Mouse (Mus musculus) G1E (cell line): ENCODE results near the gene Ehbp1. TPM values are rescaled to one million over a fixed set of nuclear protein-coding genes. Genes with fewer than 3 reads are reported as not detected.

Experiments used
- ATAC-seq: 2 replicates; pipeline ENCODE4 v1.8.0; 2016; ENCODE audit warnings: mild to moderate bottlenecking; ENCODE audit not compliant: insufficient number of reproducible peaks, poor library complexity, low FRiP score, severe bottlenecking; ENCODE audit errors: extremely low read depth
- DNase-seq: peaks from one replicate; pipeline ENCODE4 v3.0.0; 2012; ENCODE audit warnings: low spot score
- H3K27me3 ChIP-seq: 2 replicates; pipeline ENCODE4 v1.6.1; 2012; ENCODE audit warnings: mild to moderate bottlenecking, low read length, inconsistent platforms; ENCODE audit not compliant: insufficient read depth
- H3K36me3 ChIP-seq: replicated peaks from 2 replicates; pipeline ENCODE3; 2012; ENCODE audit warnings: mild to moderate bottlenecking, inconsistent platforms
- H3K4me1 ChIP-seq: 2 replicates; pipeline ENCODE4 v1.6.1; 2012; ENCODE audit warnings: low read depth, low read length, inconsistent platforms, mixed read lengths; ENCODE audit not compliant: insufficient read depth
- H3K4me3 ChIP-seq: 2 replicates; pipeline ENCODE4 v1.5.1; 2012; ENCODE audit warnings: low read depth, mild to moderate bottlenecking, inconsistent platforms, low read length, moderate library complexity, mixed read lengths
- H3K9me3 ChIP-seq: replicated peaks from 2 replicates; pipeline ENCODE4 v1.6.1; 2012; ENCODE audit warnings: inconsistent platforms
- CTCF ChIP-seq: IDR thresholded peaks from 2 replicates; pipeline ENCODE4 v1.5.1; 2012; ENCODE audit warnings: low read depth, low read length, inconsistent platforms, mixed read lengths
- GATA1 ChIP-seq: IDR thresholded peaks from 2 replicates; pipeline ENCODE4 v1.6.1; 2012; ENCODE audit warnings: borderline replicate concordance, low read length, inconsistent platforms, mixed read lengths
- GATA2 ChIP-seq: IDR thresholded peaks from 2 replicates; pipeline ENCODE4 v1.6.1; 2012; ENCODE audit warnings: low read depth, low read length, inconsistent platforms, borderline replicate concordance
- POLR2AphosphoS5 ChIP-seq: IDR thresholded peaks from 2 replicates; pipeline ENCODE4 v1.6.1; 2012; ENCODE audit warnings: low read depth, low read length, inconsistent platforms; ENCODE audit not compliant: insufficient replicate concordance
- TAL1 ChIP-seq: conservative IDR thresholded peaks from 2 replicates; pipeline ENCODE4 v1.6.1; 2012; ENCODE audit warnings: low read depth, low read length, inconsistent platforms, mixed read lengths
- polyA plus RNA-seq: library from polyadenylated mRNA; stranded (reverse); fragments of >175 nt; gene quantifications from 2 replicates; pipeline ENCODE4 v1.2.3, GENCODE M21; 2012
- total RNA-seq, 2 experiments: library from RNA; stranded (forward) in 1 of 2; stranded (reverse) in 1 of 2; fragments of 200-1000 nt in 1 of 2; fragments of >200 nt in 1 of 2; fragmentation: Nextera tagmentation in 1 of 2; gene quantifications; 2 replicates each; pipeline ENCODE4 v1.2.3; 2014 to 2017

The Ehbp1 gene
- total and polyA plus RNA-seq, 3 experiments, result 0.30 to 13.5 (median 3.8) TPM

- H3K4me3 ChIP-seq, result no peak overlapping the region
- 0 out of 2 replicates have a peak, but pooled peaks cover 8% of the 10 kb centered on the region for H3K4me1 ChIP-seq
- no peaks in the 10 kb centered on the region for H3K27me3 ChIP-seq
- ATAC-seq (no peak), DNase-seq (no peak)
- no peaks in the 10 kb centered on the region for H3K36me3 ChIP-seq
- H3K9me3 ChIP-seq, result no peaks in the 10 kb centered on the region
- TF ChIP-seq GATA1, result no peak
- TF ChIP-seq POLR2AphosphoS5, result no peak
- TF ChIP-seq TAL1, result no peak
- no peak for TF ChIP-seq CTCF
- no peak for TF ChIP-seq GATA2
Measured at GRCm38 (mm10) chr11:22170962-22171638, 171.0 kb downstream of the Ehbp1 start.

GRCm38 (mm10) chr11:22157882-22158281, 184.2 kb downstream of the Ehbp1 start:
- Histone ChIP-seq H3K27me3 (no peaks in the 10 kb centered on the region), H3K36me3 (no peaks in the 10 kb centered on the region), H3K9me3 (no peaks in the 10 kb centered on the region), H3K4me3 (no peak overlapping the region), H3K4me1 (no peaks in the 10 kb centered on the region)
- DNase-seq (no peak), ATAC-seq (no peak)
- TF ChIP-seq POLR2AphosphoS5 (no peak), GATA1 (no peak), TAL1 (no peak), GATA2 (no peak), CTCF (no peak)

DNA sequence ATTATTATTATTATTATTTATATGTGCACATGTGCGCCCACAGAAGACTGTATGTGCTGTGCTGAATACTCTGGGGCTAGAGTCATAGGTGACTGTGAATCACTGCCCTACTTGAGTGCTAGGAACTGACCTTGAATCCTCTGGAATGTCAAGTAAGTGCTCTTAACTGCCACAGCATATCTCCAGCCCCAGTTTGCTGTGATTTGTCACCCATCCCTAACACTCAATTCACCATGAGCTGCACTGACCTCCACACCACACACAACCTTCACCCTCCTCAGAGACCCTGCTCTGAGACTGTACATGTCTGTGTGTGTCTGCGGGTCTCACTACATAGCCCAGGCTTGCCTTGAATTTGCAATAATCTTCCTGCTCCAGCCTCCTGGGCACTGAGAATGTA, 185.9 kb downstream of the Ehbp1 start:
- no peak for ATAC-seq
- no peaks in the 10 kb centered on the region for H3K27me3 ChIP-seq
- no peak for DNase-seq
- H3K9me3 ChIP-seq, result no peaks in the 10 kb centered on the region
- no peaks in the 10 kb centered on the region for H3K36me3 ChIP-seq
- H3K4me3 ChIP-seq, result no peak overlapping the region
- TF ChIP-seq TAL1 (no peak), GATA1 (no peak), GATA2 (no peak), CTCF (no peak), POLR2AphosphoS5 (no peak)
- H3K4me1 ChIP-seq, result no peaks in the 10 kb centered on the region

- TF ChIP-seq GATA2, result no peak
- TF ChIP-seq POLR2AphosphoS5, result no peak
- no peak for TF ChIP-seq TAL1
- no peak for TF ChIP-seq CTCF
- TF ChIP-seq GATA1, result no peak
- ATAC-seq, result no peak
- Histone ChIP-seq H3K9me3 (no peaks in the 10 kb centered on the region), H3K36me3 (no peaks in the 10 kb centered on the region), H3K27me3 (no peaks in the 10 kb centered on the region), H3K4me1 (no peaks in the 10 kb centered on the region), H3K4me3 (no peak overlapping the region)
- no peak for DNase-seq
Measured at GRCm38 (mm10) chr11:22155366-22156095, 186.6 kb downstream of the Ehbp1 start.

DNA sequence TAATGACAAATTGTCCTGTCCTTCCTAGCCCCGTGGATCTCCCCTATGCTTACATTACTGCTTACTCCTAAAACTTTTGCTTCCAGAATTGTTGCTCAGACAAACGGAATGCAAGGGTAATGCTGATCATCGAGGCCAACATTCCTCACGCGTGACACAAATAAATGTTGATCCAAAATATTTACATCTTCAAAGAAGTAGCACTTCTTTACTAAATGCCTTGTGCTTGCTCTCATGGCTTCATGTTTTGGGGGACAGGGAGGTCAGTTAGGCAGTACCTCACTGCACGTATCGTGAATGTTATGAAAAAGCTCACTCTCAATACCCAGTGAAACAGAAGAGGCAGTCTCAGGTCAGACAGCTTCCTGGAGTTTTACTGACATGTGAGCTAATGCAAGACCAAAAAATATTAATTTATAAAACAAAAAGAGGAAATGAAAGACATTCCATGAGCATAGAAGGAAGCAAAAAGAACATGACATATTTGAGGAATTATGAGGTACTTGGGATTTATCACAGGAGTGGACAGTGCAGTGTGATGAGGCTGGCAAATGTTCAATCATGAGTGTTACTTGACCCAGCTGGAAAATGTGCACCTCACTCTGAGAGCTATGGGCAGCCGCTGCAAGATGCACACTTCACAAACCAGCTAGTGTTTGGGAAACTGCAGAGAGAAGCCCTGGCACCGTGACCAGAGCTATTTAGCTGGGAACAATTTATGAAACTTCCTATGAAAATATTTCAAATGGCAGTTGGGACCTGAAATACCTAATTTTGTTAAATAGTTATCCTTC, 187.4 kb downstream of the Ehbp1 start:
- no peak for ATAC-seq
- no peaks in the 10 kb centered on the region for H3K36me3 ChIP-seq
- no peaks in the 10 kb centered on the region for H3K27me3 ChIP-seq
- H3K9me3 ChIP-seq, result no peaks in the 10 kb centered on the region
- no peak overlapping the region for H3K4me3 ChIP-seq
- no peaks in the 10 kb centered on the region for H3K4me1 ChIP-seq
- TF ChIP-seq TAL1 (no peak), POLR2AphosphoS5 (no peak), CTCF (no peak), GATA1 (no peak), GATA2 (no peak)
- DNase-seq, result no peak

GRCm38 (mm10) chr11:22140737-22141136, 201.4 kb downstream of the Ehbp1 start:
- ATAC-seq, result no peak
- TF ChIP-seq CTCF (no peak), GATA1 (no peak), TAL1 (no peak), POLR2AphosphoS5 (no peak)
- no peaks in the 10 kb centered on the region for H3K36me3 ChIP-seq
- H3K9me3 ChIP-seq, result no peaks in the 10 kb centered on the region
- no peaks in the 10 kb centered on the region for H3K4me1 ChIP-seq
- H3K4me3 ChIP-seq, result no peak overlapping the region
- no peaks in the 10 kb centered on the region for H3K27me3 ChIP-seq
- DNase-seq, result no peak
